ENCODE assay signal across 27 mouse cellular contexts in the genomic region with DNA sequence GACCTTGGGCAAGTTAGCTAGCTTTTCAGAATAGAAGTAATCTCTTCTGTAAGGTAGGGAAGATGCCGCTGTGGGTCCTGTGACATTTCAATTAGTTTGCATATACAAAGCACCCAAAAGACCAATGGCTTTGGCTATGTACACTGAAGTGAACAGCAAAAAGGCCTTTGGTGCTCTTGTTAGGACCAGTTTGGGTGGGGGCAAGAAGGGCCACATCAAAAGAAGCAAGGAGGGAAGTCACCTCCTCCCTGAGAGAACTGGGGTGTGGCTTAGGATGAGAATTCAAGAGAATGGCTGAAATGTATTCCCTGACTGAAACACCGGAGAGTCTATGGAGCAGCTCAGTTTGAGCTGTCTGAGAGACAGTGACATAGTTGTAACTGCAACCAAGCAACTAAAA.
"Had no signal": no experiment of that assay in that cellular context is flagged by ENCODE, and none has a peak within 500 bp of the region (broad histone marks: within the 10 kb centered on the region; RNA-seq: fewer than 3 reads in every experiment).

No protein-coding gene starts in this region.

- H3K4me1 ChIP-seq: liver, embryonic 12.5 days had no signal

- H3K36me3 ChIP-seq: heart, embryonic 13.5 days; heart, embryonic 15.5 days; hindbrain, embryonic 13.5 days; hindbrain, embryonic 15.5 days; kidney, embryonic 15.5 days; limb, embryonic 13.5 days; limb, embryonic 15.5 days; liver, embryonic 12.5 days had no signal

- H3K9ac ChIP-seq: heart, embryonic 13.5 days; heart, embryonic 15.5 days; hindbrain, embryonic 13.5 days; hindbrain, embryonic 15.5 days; kidney, embryonic 15.5 days; limb, embryonic 13.5 days; limb, embryonic 15.5 days; liver, embryonic 12.5 days had no signal

- H3K4me2 ChIP-seq: heart, embryonic 11.5 days; heart, embryonic 13.5 days; heart, embryonic 15.5 days; hindbrain, embryonic 13.5 days; hindbrain, embryonic 15.5 days; kidney, embryonic 15.5 days; limb, embryonic 13.5 days; limb, embryonic 15.5 days; liver, embryonic 12.5 days had no signal

- H3K9me3 ChIP-seq: heart, embryonic 13.5 days; heart, embryonic 15.5 days; hindbrain, embryonic 13.5 days; hindbrain, embryonic 15.5 days; kidney, embryonic 15.5 days; limb, embryonic 13.5 days; limb, embryonic 15.5 days; liver, embryonic 12.5 days had no signal

- DNase-seq: gastrocnemius, adult 2 months; gastrocnemius, postnatal 10 days; gastrocnemius, postnatal 25 days; heart, adult 11 months; heart, adult 2 months; heart, postnatal 14 days; heart, postnatal 36 days; kidney, adult 11 months; kidney, adult 2 months; kidney, adult 9 months; kidney, postnatal 14 days; kidney, postnatal 36 days; layer of hippocampus, adult 9-11 months; layer of hippocampus, postnatal 36 days; left cerebral cortex, postnatal 4 days had no signal

- H3K27ac ChIP-seq: gastrocnemius, adult 2 months; heart, adult 2 months; heart, embryonic 13.5 days; heart, embryonic 15.5 days; hindbrain, embryonic 13.5 days; hindbrain, postnatal 0 days; kidney, embryonic 15.5 days; kidney, postnatal 0 days; limb, embryonic 13.5 days; limb, embryonic 15.5 days; liver, embryonic 12.5 days had no signal

- H3K27me3 ChIP-seq: heart, embryonic 13.5 days; heart, embryonic 15.5 days; hindbrain, embryonic 13.5 days; hindbrain, embryonic 15.5 days; kidney, embryonic 15.5 days; limb, embryonic 13.5 days; limb, embryonic 15.5 days; liver, embryonic 12.5 days had no signal

- ATAC-seq: hindbrain, postnatal 0 days; intestine, embryonic 16.5 days; liver, embryonic 12.5 days had no signal

- H3K4me3 ChIP-seq: gastrocnemius, adult 2 months; heart, adult 2 months; heart, embryonic 13.5 days; heart, embryonic 15.5 days; hindbrain, embryonic 13.5 days; hindbrain, embryonic 15.5 days; kidney, embryonic 15.5 days; limb, embryonic 13.5 days; limb, embryonic 15.5 days; liver, embryonic 12.5 days had no signal
